Mouse (Mus musculus) gastrocnemius, postnatal 4 days (tissue): ENCODE measurements at regions not wholly inside any gene's neighbourhood (a gene's known extent, or its start where the extent isn't known, plus 50 kb on each side); places are given as distances from the start of the nearest gene placed in this dataset.

ENCODE experiments used
- DNase-seq, 2 experiments: peaks; one replicate each; pipeline ENCODE4 v3.0.0; 2021 to 2022; ENCODE audit warnings: low spot score in 2 of 2, mixed read lengths in 2 of 2

- DNase-seq = no peak
Measured at GRCm38 (mm10) chr10:114852688-114853087, 50.6 kb upstream of the Trhde start.
